ENCODE assay signal across 8 mouse cellular contexts in genomic region chr4:99121123-99121755, GRCm38 (mm10). TPM values are rescaled to one million over a fixed set of nuclear protein-coding genes. Genes with fewer than 3 reads are reported as not detected.
A peak's percentile ranks its signal among the peaks of the same experiment; 100 is the strongest.
DNase-seq lines count a peak whose midpoint lies in the region; ATAC-seq and TF ChIP-seq lines count a peak whose summit lies in the region.

No protein-coding gene starts in this region.

- H3K4me1 ChIP-seq in hindbrain, embryonic 15.5 days (replicated peaks): peaks cover 47% of the 10 kb centered on the region

- ATAC-seq in hindbrain, embryonic 15.5 days (ENCODE audit: low FRiP score, low read depth): peak; percentile 7; the same call in 1 of the 2 replicates
- ATAC-seq in inflammation-experienced regulatory T-cells, adult 6 months: no peak

- H3K27me3 ChIP-seq in hindbrain, embryonic 15.5 days: no peaks in the 10 kb centered on the region
- no peaks in the 10 kb centered on the region for H3K27me3 ChIP-seq in myocyte (ENCODE audit: control insufficient read depth, insufficient read depth, insufficient read length)

- no peaks in the 10 kb centered on the region for H3K36me3 ChIP-seq in hindbrain, embryonic 15.5 days
- H3K36me3 ChIP-seq in myocyte (ENCODE audit: control insufficient read depth, insufficient read depth): no peaks in the 10 kb centered on the region

- peaks cover 41% of the 10 kb centered on the region for H3K79me2 ChIP-seq in myocyte (ENCODE audit: control insufficient read depth, insufficient read depth)

- H3ac ChIP-seq in myocyte (ENCODE audit: control insufficient read depth, insufficient read length): peak overlapping the region; percentile 92

- H3K4me2 ChIP-seq in hindbrain, embryonic 15.5 days: peak overlapping the region; percentile 57
- peak overlapping the region; percentile 97 for H3K4me2 ChIP-seq in myocyte (ENCODE audit: low read depth)

- H3K27ac ChIP-seq in hindbrain, embryonic 15.5 days (replicated peaks): peak overlapping the region; percentile 96

- H3K9ac ChIP-seq in hindbrain, embryonic 15.5 days: peak overlapping the region; percentile 99

- no peaks in the 10 kb centered on the region for H3K9me3 ChIP-seq in hindbrain, embryonic 15.5 days

- peak overlapping the region; percentile 96 for H3K4me3 ChIP-seq in hindbrain, embryonic 15.5 days
- peak overlapping the region; percentile 42 for H3K4me3 ChIP-seq in myocyte

- WGBS in hindbrain, embryonic 15.5 days: 2% methylated on average over 17 of the region's 17 CpGs

- no peak for TF ChIP-seq POLR2A in myocyte (IDR thresholded peaks at IDR 0.05; ENCODE audit: insufficient read length, low read depth)

- DNase-seq in layer of hippocampus, adult 9-10 months (ENCODE audit: low spot score): peak; percentile 17
- DNase-seq in layer of hippocampus, adult 18-20 months (ENCODE audit: low spot score in 2 of 2): no peak
- peak; percentile 9 for DNase-seq in c-Kit-positive CD71-positive TER-119-positive erythroid progenitor cells, embryonic 14.5 days (ENCODE audit: low spot score)
- no peak for DNase-seq in thymus, postnatal 36 days
- no peak for DNase-seq in spleen, postnatal 10 days (ENCODE audit: low spot score in 2 of 2)

TF ChIP-seq in myocyte, 11 proteins besides CTCF, POLR2A, EP300 and RAD21:
- TF ChIP-seq E2F4 (IDR thresholded peaks at IDR 0.05; ENCODE audit: insufficient read depth) (no peak), TCF12 (IDR thresholded peaks at IDR 0.05; ENCODE audit: insufficient read depth, poor library complexity, severe bottlenecking) (no peak), TCF3 (IDR thresholded peaks at IDR 0.05; ENCODE audit: insufficient read length, low read depth) (no peak), REST (IDR thresholded peaks at IDR 0.05; ENCODE audit: insufficient read depth, insufficient read length) (no peak), MYOD1 (IDR thresholded peaks at IDR 0.05; ENCODE audit: control insufficient read depth in 1 of 3, insufficient read length in 2 of 3, low read depth in 2 of 3) (no peak), SRF (IDR thresholded peaks at IDR 0.05; ENCODE audit: control insufficient read depth, insufficient read length, low read depth) (no peak), CEBPB (IDR thresholded peaks at IDR 0.05; ENCODE audit: insufficient read depth, poor library complexity, severe bottlenecking) (no peak), USF1 (IDR thresholded peaks at IDR 0.05; ENCODE audit: low read depth) (no peak), MAX (IDR thresholded peaks at IDR 0.05; ENCODE audit: low read depth) (no peak), POLR2AphosphoS2 (IDR thresholded peaks at IDR 0.05; ENCODE audit: insufficient read length, low read depth) (no peak), MYOG (IDR thresholded peaks at IDR 0.05; ENCODE audit: control insufficient read depth in 1 of 3, insufficient read depth in 1 of 3, insufficient read length in 2 of 3, low read depth in 2 of 3) (no peak)
TF ChIP-seq in myocyte: peak in this region for 0.

RNA-seq across cellular contexts. Expression of gene Dock7, which starts 0.5 kb away (rescaled TPM):
- 10 to 100 TPM; 25.7 to 29.6 TPM for total RNA-seq in layer of hippocampus, adult 18-20 months (2021)
- polyA plus RNA-seq in hindbrain, embryonic 15.5 days (2015; fragmentation: Nextera tagmentation; extraction: Ambion mirVana): 58.1 and 59.1 TPM in 2 replicates
- 24.7 TPM for polyA plus RNA-seq in myocyte (2012; fragmentation: generic; extraction: Trizol)
- polyA plus RNA-seq in inflammation-experienced regulatory T-cells, adult 6 months (2017; shearing (Covaris generic)): under 1 TPM in 2 of 3 experiments, not detected in 1; 0.16 to 0.97 TPM

Comparison
In these comparisons a context has a peak if more than half of its experiments do, and no peak if none do; other contexts are left out.
1. DNase-seq: peak in layer of hippocampus, adult 9-10 months (single experiment) and c-Kit-positive CD71-positive TER-119-positive erythroid progenitor cells, embryonic 14.5 days (single experiment); none in layer of hippocampus, adult 18-20 months (0 of 2), thymus, postnatal 36 days (0 of 2) and spleen, postnatal 10 days (0 of 2).
2. RNA of gene Dock7, which starts 0.5 kb away (polyA plus RNA-seq): 58.1 to 59.1 TPM in hindbrain, embryonic 15.5 days and 24.7 TPM in myocyte (single experiment); 0.16 to 0.97 TPM in inflammation-experienced regulatory T-cells, adult 6 months; every median in the first group is over 10 times any median in the second.